Mouse (Mus musculus) spleen, postnatal 0 days (tissue): ENCODE data around the gene Ppp2r3d. TPM values are rescaled to one million over a fixed set of nuclear protein-coding genes. Genes with fewer than 3 reads are reported as not detected.

Experiments
- polyA plus RNA-seq: library from polyadenylated mRNA; unstranded; fragments of >200 nt; fragmentation: Nextera tagmentation; extraction: Ambion mirVana; gene quantifications from 2 replicates; pipeline ENCODE4 v1.2.1, GENCODE M21; 2015

Gene Ppp2r3d
- 48.8 and 61.8 TPM in 2 replicates for polyA plus RNA-seq

DNA sequence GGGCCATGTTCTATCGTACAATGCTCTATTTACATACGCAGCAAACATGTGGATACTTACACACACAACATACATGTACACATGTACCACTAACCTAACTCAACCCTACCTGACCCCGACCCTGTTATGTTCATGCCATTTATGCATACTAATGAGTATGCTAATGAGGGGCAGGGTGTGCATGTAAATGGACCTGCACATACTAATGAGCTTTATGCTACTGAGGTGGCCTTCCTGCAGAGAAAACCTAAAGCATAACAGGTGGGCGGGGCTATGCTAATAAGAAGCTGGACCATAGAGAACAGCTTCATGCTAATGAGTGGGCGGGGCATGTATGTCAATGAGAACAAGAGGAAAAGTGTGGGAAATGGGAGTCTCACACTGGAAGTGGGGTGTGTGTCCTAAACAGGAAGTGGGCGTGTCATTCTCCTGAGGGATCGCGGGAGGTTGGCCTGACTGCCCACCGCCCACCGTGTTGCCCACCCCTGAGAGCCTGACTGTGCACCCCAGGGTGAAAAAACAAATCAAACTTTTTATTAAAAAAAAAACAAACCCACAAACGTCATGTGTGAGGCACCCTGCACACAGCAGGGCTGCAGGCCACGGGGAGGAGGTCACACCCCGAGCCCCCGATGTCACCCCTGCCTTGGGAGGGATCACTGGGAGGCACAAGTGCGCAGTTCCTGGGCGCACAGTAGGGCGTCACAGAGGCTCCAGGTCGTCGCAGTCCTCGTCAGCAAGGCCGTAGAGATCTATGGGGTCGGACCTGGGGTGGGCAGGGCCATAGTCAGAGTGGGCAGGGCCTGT is at the start of gene Ppp2r3d:
Gene Ppp2r3d, minus strand, starts transcription at position 803 of the 807 bp plus-strand sequence.

DNA sequence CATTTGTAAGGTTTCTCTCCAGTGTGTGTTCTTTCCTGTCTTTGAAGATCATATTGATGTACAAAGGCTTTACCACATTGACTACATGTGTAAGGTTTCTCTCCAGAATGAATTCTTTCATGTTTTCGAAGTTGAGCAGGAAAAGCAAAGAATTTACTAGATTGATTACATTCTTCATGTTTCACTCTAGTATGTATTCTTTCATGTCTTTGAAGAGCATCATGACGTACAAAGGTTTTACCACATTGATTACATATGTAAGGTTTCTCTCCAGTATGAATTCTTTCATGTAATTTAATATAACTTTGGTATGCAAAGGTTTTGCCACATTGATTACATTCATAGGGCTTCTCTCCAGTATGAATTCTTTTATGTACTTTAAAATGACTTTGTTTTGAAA is 17.0 kb upstream of the Ppp2r3d start, which contains the start of gene Gm21836:
Gene Gm21836, minus strand, starts transcription at position 101 of the 400 bp plus-strand sequence.

Other genes starting within 250 kb of the Ppp2r3d start
- gene 2010315B03Rik, start 164.2 kb downstream of the Ppp2r3d start, polyA plus RNA-seq: 6.9 and 7.3 TPM in 2 replicates
- gene Gm21836, start 16.9 kb upstream of the Ppp2r3d start, polyA plus RNA-seq: not detected in 2 replicates